Mouse (Mus musculus) midbrain, embryonic 16.5 days (tissue): ENCODE data around the gene Fmo2. TPM values are rescaled to one million over a fixed set of nuclear protein-coding genes. Genes with fewer than 3 reads are reported as not detected.

Source experiments
- ATAC-seq: fragments of 200-750 bp; cut with Nextera tagmentation; 2 replicates; pipeline ENCODE4 v1.8.0; 2017; ENCODE audit warnings: moderate TSS enrichment
- H3K27ac ChIP-seq: fragments of 300-500 bp; sonication (generic); 2 replicates; pipeline ENCODE4 v1.5.1; 2014; ENCODE audit warnings: mild to moderate bottlenecking, low read length, mixed read lengths
- H3K27me3 ChIP-seq: fragments of 300-500 bp; sonication (generic); 2 replicates; pipeline ENCODE4 v1.6.1; 2014; ENCODE audit warnings: low read depth, low read length, mixed read lengths; ENCODE audit not compliant: control insufficient read depth, insufficient read depth
- H3K36me3 ChIP-seq: fragments of 300-500 bp; sonication (generic); 2 replicates; pipeline ENCODE4 v1.6.1; 2014; ENCODE audit warnings: mild to moderate bottlenecking, low read length, moderate library complexity, mixed read lengths; ENCODE audit not compliant: control insufficient read depth, insufficient read depth
- H3K4me1 ChIP-seq: fragments of 300-500 bp; sonication (generic); 2 replicates; pipeline ENCODE4 v1.6.1; 2014; ENCODE audit warnings: mild to moderate bottlenecking, low read length, mixed read lengths; ENCODE audit not compliant: control insufficient read depth, insufficient read depth
- H3K4me2 ChIP-seq: fragments of 300-500 bp; sonication (generic); 2 replicates; pipeline ENCODE4 v1.6.1; 2014; ENCODE audit warnings: mild to moderate bottlenecking, low read length, mixed read lengths
- H3K4me3 ChIP-seq: fragments of 300-500 bp; sonication (generic); 2 replicates; pipeline ENCODE4 v1.5.1; 2014; ENCODE audit warnings: low read depth, mild to moderate bottlenecking, low read length, moderate library complexity, mixed read lengths
- H3K9ac ChIP-seq: fragments of 300-500 bp; sonication (generic); 2 replicates; pipeline ENCODE4 v1.6.1; 2014; ENCODE audit warnings: low read depth, low read length, mixed read lengths
- H3K9me3 ChIP-seq: fragments of 300-500 bp; sonication (generic); replicated peaks from 2 replicates; pipeline ENCODE4 v1.6.1; 2014; ENCODE audit warnings: mild to moderate bottlenecking, low read length, mixed read lengths; ENCODE audit not compliant: control insufficient read depth, poor library complexity, severe bottlenecking
- WGBS: fragments of 180-500 bp; shearing (Covaris S2); extraction: QIAGEN DNeasy Blood & Tissue Kit; methylation state at CpG from one replicate; pipeline ENCODE4 v1.1.7; 2014; 5-methylcytosine and 5-hydroxymethylcytosine counted together
- polyA plus RNA-seq: library from polyadenylated mRNA; unstranded; fragments of >200 nt; fragmentation: Nextera tagmentation; extraction: Ambion mirVana; gene quantifications from 2 replicates; pipeline ENCODE4 v1.2.1, GENCODE M21; 2015

Gene Fmo2
- polyA plus RNA-seq, 1 experiment from 2014 or later, result 0.24 TPM

- 79% methylated on average over 3 of the region's 3 CpGs for WGBS
- H3K4me3 ChIP-seq, result no peak overlapping the region
- H3K27me3 ChIP-seq, result no peaks in the 10 kb centered on the region
- no peaks in the 10 kb centered on the region for H3K4me1 ChIP-seq
- no peak overlapping the region for H3K9ac ChIP-seq
- no peak overlapping the region for H3K27ac ChIP-seq
- H3K9me3 ChIP-seq, result no peaks in the 10 kb centered on the region
- H3K4me2 ChIP-seq, result no peak overlapping the region
- ATAC-seq, result no peak
- H3K36me3 ChIP-seq, result no peaks in the 10 kb centered on the region
Measured at GRCm38 (mm10) chr1:162875091-162875490, 23.4 kb downstream of the Fmo2 start.

DNA sequence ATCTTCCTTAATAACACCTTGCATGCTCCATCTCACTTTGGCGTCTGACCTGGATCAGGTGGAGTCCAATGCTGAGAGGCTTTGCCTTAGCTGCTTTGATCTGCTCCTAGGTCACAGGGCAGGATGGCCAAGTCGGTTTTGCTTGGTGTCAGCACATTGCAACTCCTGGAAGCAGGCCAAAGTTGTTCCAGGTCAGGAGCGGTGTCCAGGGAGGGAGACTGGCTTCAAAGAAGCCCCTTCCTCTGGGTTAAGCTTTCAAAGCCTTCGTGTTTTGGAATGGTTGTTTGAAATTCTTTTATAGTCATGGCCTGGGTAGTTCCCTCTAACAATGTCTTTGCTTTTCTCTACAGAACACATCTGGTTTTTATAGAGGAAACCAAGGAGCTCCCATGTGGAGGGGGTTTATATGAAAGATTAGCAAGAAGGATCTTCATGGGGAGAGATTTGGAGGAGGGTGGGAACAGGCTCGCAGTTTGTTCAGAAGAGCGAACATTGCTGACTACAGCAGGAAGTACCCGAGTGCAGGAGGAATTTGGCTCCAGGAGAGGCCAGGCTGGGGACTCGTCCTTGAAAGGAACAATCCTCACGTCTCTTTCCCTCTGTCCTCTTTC lies 26.7 kb downstream of the Fmo2 start:
- H3K4me3 ChIP-seq, result no peak overlapping the region
- H3K36me3 ChIP-seq, result no peaks in the 10 kb centered on the region
- ATAC-seq, result no peak
- no peak overlapping the region for H3K27ac ChIP-seq
- no peaks in the 10 kb centered on the region for H3K4me1 ChIP-seq
- H3K4me2 ChIP-seq, result no peak overlapping the region
- no peak overlapping the region for H3K9ac ChIP-seq
- 53% methylated on average over 9 of the region's 9 CpGs for WGBS
- no peaks in the 10 kb centered on the region for H3K27me3 ChIP-seq
- no peaks in the 10 kb centered on the region for H3K9me3 ChIP-seq

- Histone ChIP-seq H3K27me3 (no peaks in the 10 kb centered on the region), H3K4me1 (no peaks in the 10 kb centered on the region), H3K36me3 (no peaks in the 10 kb centered on the region), H3K4me2 (no peak overlapping the region), H3K4me3 (no peak overlapping the region), H3K9ac (no peak overlapping the region), H3K9me3 (no peaks in the 10 kb centered on the region), H3K27ac (no peak overlapping the region)
- ATAC-seq, result no peak
- 86% methylated on average over 7 of the region's 7 CpGs for WGBS
Measured at GRCm38 (mm10) chr1:162870978-162871377, 27.5 kb downstream of the Fmo2 start.

DNA sequence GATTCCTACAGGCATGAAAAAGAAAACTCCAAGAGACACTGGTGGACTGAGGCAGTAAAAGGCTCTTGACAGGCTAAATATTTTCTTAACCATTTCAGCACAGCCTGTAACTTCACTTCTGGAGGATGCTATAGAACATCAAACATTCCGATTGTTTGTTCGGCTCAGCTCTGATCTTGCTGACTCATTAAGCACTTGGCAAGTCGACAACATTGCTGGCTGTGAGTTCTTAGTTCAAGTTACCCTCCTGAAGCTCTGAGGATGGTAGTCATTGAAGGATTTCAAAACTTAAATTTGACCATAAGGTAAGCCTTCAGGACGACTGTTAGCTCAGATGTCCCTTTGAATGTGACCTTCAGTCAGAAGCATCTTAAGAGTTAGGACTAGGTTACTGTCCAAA lies 31.1 kb downstream of the Fmo2 start:
- no peak for ATAC-seq

DNA sequence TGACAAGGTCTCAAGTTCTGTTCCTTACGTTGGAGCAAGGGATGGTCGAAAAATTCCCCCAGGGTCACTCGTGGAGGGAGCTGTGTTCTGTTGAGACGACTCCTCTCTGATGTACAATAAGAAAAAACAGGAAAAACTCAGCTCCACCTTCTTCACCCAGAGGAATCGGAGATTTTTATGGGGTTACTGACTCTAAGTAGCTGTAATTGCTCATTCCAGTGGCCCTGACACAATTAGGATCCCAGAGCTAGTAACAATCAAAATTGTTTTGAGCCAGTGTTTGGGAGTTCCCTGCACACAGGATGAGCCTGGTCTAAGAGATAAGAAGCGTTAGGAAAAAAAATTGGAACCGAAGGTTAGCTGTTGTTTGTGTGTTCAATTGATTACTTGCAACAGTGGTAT lies 32.2 kb downstream of the Fmo2 start, which contains the start of gene Fmo1:
Fmo1 (minus strand) TSS at position 331 of the 402 bp plus-strand sequence.
- H3K4me2 ChIP-seq, result no peak within 1 kb of the TSS
- no peak within 1 kb of the TSS for H3K4me3 ChIP-seq
- no peak for ATAC-seq
- H3K27ac ChIP-seq, result no peak within 1 kb of the TSS
- no peaks in the 10 kb centered on the region for H3K9me3 ChIP-seq
- no peak within 1 kb of the TSS for H3K9ac ChIP-seq
- H3K36me3 ChIP-seq, result no peaks in the 10 kb centered on the region
- WGBS, result 81% methylated on average over 7 of the region's 7 CpGs
- no peaks in the 10 kb centered on the region for H3K4me1 ChIP-seq
- no peaks in the 10 kb centered on the region for H3K27me3 ChIP-seq

More for the DNA sequence above, 31.1 kb downstream of the Fmo2 start:
- no peaks in the 10 kb centered on the region for H3K27me3 ChIP-seq
- no peak overlapping the region for H3K9ac ChIP-seq
- no peaks in the 10 kb centered on the region for H3K9me3 ChIP-seq
- no peak overlapping the region for H3K27ac ChIP-seq
- H3K4me1 ChIP-seq, result no peaks in the 10 kb centered on the region
- H3K36me3 ChIP-seq, result no peaks in the 10 kb centered on the region
- no peak overlapping the region for H3K4me2 ChIP-seq
- 87% methylated on average over 4 of the region's 4 CpGs for WGBS
- H3K4me3 ChIP-seq, result no peak overlapping the region

GRCm38 (mm10) chr1:162865493-162865830 lies 33.1 kb downstream of the Fmo2 start:
- Histone ChIP-seq H3K27me3 (no peaks in the 10 kb centered on the region), H3K4me1 (no peaks in the 10 kb centered on the region), H3K4me2 (no peak overlapping the region), H3K9ac (no peak overlapping the region), H3K4me3 (no peak overlapping the region), H3K27ac (no peak overlapping the region), H3K9me3 (no peaks in the 10 kb centered on the region), H3K36me3 (no peaks in the 10 kb centered on the region)
- WGBS, result 71% methylated on average over 3 of the region's 3 CpGs
- ATAC-seq, result no peak

- WGBS, result 87% methylated on average over 8 of the region's 8 CpGs
Measured at GRCm38 (mm10) chr1:162864816-162865492, 33.6 kb downstream of the Fmo2 start.

GRCm38 (mm10) chr1:162864279-162864678 lies 34.2 kb downstream of the Fmo2 start:
- 92% methylated on average over 5 of the region's 5 CpGs for WGBS

More at GRCm38 (mm10) chr1:162864816-162865492, 33.6 kb downstream of the Fmo2 start:
- H3K4me1 ChIP-seq, result no peaks in the 10 kb centered on the region
- no peaks in the 10 kb centered on the region for H3K36me3 ChIP-seq
- ATAC-seq, result no peak
- H3K27ac ChIP-seq, result no peak overlapping the region
- H3K9me3 ChIP-seq, result no peaks in the 10 kb centered on the region
- H3K4me3 ChIP-seq, result no peak overlapping the region
- H3K27me3 ChIP-seq, result no peaks in the 10 kb centered on the region
- H3K9ac ChIP-seq, result no peak overlapping the region
- H3K4me2 ChIP-seq, result no peak overlapping the region

DNA sequence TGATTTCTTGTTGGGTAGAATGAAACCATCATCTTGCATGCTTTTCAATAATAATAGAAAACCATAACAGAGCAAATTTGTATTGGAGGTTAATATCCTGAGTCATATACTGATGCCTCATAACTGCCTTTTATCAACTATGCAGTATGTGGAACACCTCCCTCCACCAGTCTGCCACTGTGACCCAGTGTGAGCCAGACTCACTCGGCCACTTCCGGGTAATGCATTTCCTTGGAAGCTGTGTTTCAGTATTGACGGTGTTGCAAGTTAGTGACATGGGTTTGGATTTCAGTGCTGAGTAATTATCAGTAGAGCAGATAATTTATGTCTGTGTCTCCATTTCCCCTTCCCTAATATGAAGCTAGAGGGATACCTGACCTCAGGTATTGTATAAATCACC lies 34.9 kb downstream of the Fmo2 start:
- H3K27me3 ChIP-seq, result no peaks in the 10 kb centered on the region
- no peaks in the 10 kb centered on the region for H3K36me3 ChIP-seq
- H3K9ac ChIP-seq, result no peak overlapping the region
- no peaks in the 10 kb centered on the region for H3K9me3 ChIP-seq
- no peak overlapping the region for H3K27ac ChIP-seq
- no peak overlapping the region for H3K4me3 ChIP-seq
- 98% methylated on average over 3 of the region's 3 CpGs for WGBS
- no peak overlapping the region for H3K4me2 ChIP-seq
- no peaks in the 10 kb centered on the region; the same call in 1 of the 2 replicates for H3K4me1 ChIP-seq
- ATAC-seq, result no peak

More at GRCm38 (mm10) chr1:162864279-162864678, 34.2 kb downstream of the Fmo2 start:
- no peaks in the 10 kb centered on the region; the same call in 1 of the 2 replicates for H3K4me1 ChIP-seq
- no peak for ATAC-seq
- H3K9ac ChIP-seq, result no peak overlapping the region
- no peak overlapping the region for H3K4me2 ChIP-seq
- no peak overlapping the region for H3K27ac ChIP-seq
- H3K36me3 ChIP-seq, result no peaks in the 10 kb centered on the region
- H3K4me3 ChIP-seq, result no peak overlapping the region
- H3K27me3 ChIP-seq, result no peaks in the 10 kb centered on the region
- H3K9me3 ChIP-seq, result no peaks in the 10 kb centered on the region
